Mouse (Mus musculus) T-helper 2 cell (primary cell): ENCODE data around the gene Senp8.
"Not testable (repeated sequence)": the region's sequence is repeated elsewhere in the genome, so short reads cannot be mapped to it uniquely, and the experiment has no call there.

ENCODE experiments used
- in situ Hi-C: fragments of 300-600 bp; cut with MboI, MseI; formaldehyde crosslinking; loops from one replicate; pipeline ENCODE4 v1.15.1; 2025; ENCODE audit warnings: high pct_unique_total_duplicates

Gene Senp8

DNA sequence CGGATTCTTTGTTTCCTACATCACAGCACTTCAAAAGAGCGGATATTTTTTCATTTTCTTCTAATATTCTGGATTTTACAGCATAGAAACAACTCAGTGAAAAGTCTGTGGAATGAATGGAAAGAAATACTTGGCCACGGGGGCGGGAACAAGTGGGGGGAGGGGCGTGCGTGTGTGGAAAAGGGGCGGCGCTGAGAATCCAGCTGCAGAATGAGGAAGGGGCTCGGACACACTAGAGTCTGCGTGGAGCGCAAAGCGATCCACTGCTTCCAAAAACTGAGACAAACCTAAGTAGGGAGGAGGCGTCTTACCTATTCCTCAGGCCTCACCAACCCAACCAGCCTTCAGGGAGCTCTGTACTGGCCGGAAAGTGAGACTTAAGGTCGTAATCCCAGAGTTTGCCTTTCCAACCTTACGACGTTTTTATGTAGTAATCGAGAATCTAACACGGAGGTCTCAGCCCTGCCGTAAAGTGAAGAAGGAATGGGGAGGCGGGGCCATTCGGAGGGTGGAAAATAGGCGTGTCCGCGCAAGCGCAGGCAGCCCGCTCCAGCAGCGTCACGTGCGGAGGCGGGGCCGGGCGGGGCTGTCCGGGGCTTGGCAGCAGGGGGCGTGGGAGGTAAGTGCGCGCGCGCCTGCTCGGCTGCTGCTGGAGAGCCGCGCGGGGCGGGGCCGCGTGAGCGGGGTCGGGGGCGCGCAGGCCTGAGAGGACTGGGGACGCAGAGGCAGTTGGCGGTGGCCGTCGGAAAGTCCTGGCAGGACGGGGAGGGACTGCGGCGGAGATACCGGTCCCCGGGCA is at the start of gene Senp8, which contains the start of gene Myo9a:
Gene Senp8 (minus strand): TSS at position 444 of the 799 bp plus-strand sequence.
Gene Myo9a (plus strand): TSS at position 630 of the 799 bp plus-strand sequence.
- in situ Hi-C loops = no loop called here

DNA sequence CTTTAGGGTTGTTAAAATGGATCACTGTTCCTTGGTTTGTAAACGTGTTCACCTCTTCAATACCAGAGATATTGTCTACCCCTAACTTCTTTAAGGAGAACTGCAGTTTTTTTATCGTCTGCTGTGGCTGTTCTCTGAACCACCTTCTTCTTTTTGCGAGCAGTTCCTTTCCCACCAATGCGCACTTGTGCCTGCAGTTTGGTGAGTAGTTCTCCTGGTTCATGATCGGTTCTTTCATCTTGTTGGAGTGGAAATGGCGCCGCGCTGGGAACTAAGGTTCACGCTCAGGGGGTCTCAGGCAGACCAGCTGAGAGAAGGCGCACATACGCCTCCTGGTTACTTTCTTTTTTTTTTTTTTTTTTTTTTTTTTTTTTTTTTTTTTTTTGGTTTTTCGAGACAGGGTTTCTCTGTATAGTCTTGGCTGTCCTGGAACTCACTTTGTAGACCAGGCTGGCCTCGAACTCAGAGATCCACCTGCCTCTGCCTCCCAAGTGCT is 16.5 kb upstream of the Senp8 start:
- in situ Hi-C loops = not testable (repeated sequence)

DNA sequence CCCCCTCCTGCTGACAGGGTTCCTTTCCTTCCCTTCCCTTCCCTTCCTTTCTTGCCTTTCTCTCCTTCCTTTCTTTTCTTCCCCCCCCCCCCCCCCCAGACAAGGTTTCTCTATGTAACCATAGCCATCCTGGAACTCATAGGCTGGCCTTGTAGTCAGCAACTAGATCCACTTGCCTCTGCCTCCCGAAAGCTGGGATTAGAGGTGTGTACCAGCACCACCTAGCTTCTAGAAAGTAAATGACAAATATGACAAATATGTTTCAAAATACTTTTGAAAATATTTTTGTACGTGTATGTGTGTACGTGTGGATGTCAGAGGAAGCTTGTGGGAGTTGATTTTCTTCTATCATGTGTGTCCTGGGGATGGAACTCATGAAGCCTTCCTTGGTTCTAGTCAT is 10.0 kb upstream of the Senp8 start:
- in situ Hi-C loops = loop anchor here (5.0 kb wide), 2 partner anchors 38 to 78 kb away; partner anchors contain the start of gene Gramd2

DNA sequence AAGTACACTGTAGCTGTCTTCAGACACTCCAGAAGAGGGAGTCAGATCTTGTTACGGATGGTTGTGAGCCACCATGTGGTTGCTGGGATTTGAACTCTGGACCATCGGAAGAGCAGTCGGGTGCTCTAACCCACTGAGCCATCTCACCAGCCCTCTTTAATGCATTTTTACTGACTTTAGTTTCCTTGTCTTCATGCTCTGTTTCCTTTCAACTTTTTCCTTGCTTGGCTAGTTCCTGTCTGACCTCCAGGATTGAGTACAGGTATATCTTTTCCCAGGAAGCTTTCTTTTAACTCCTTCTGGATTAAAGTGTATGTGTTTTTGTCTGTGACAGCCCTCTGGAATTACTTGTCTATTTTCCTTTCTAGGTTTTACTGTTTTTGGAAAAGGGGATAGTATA is 6.5 kb upstream of the Senp8 start:
- in situ Hi-C loops = not testable (repeated sequence)

DNA sequence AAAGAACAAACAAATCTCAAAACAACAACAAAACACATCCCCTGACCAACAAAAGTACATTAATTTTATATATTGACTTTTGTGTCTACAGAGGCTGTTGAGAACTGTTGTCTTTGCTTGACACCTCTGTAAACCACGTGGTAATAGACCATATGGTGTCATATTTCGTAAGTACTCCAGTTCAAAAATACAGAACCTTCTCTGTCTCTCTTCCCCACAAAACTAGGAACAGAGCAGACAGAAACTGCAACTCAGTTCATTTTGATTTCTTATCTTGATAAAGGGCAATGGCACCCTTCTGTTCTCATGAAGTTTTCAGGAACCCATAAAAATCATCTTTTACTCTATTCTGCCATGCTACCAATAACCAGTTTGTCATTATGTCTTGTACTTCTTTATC is 4.7 kb upstream of the Senp8 start:
- in situ Hi-C loops = no loop called here

DNA sequence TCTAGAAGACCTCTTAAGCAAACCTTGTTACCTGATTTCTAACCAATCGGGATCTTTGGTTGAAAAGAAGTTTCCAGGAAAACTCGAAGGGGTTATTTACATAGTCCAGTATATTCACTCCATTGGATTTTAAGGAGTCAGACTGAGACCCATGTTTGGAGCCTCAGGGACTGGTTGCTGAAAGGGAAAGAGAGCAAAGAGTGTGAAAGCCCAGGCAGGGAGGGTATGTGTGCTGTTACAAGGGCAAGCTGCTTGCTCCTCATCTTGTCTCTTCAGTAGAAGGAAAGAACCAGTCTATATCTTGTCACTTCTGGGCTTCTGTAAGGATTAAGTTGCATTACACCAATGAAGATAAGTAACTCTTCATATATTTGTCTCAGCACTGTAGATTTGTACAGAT is 1.5 kb upstream of the Senp8 start:
- in situ Hi-C loops = no loop called here

DNA sequence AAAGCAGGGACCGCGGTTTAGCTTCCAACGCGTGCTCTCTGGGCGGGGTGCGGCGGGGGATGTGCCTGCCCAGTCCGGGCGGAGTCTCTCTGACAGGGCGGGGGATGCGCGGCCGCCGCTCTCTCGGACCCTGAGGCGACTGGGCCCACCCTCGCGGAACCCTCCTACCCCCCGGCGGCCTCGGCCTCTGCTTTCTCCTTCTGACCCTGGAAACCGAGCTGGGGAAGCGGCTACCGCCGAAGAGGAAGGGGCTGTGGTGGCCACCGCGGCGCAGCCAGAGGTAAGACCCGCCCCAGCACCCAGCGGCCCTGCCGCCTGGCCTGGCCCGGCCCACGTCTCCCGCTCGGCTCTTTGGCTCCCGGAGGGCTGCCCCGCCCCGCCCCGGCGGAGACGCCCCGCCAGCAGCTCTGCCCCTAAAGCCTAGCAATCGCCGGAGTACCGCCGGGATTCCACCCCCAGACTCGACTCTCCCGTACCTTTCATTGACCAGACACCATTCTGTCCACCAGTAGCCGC is 614 bp upstream of the Senp8 start:
- in situ Hi-C loops = no loop called here

DNA sequence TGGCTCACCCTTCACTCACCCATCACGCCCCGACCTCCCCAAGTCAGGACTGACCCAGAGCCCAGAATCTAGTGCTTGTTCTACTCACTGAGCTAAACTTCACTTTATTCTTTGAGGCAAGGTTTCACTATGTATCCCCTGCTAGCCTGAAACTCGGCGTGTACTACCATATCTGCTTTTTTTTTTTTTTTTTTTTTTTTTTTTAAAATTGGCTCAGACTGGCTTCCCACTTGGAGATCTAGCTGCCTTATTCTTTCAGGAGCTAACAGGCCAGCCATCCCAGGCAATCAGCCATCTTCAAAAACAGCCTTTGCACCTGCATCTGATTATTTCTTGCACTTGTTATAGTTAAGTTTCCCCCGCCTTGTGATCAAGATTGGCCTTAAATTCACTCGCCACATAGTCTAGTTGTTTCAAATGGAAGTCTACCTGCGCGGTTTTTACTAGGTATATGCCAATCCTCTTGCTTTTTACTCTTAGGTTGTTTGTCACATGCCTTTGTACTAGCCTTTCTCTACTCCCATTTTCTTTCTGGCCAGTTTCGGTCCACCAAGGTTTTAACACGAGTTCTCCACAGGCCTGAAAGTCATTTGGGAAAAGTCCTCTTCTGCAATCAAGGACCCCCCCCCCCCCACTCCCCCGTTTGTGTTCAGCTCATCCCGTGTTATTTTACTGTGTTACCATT is 787 bp downstream of the Senp8 start:
- in situ Hi-C loops = no loop called here

DNA sequence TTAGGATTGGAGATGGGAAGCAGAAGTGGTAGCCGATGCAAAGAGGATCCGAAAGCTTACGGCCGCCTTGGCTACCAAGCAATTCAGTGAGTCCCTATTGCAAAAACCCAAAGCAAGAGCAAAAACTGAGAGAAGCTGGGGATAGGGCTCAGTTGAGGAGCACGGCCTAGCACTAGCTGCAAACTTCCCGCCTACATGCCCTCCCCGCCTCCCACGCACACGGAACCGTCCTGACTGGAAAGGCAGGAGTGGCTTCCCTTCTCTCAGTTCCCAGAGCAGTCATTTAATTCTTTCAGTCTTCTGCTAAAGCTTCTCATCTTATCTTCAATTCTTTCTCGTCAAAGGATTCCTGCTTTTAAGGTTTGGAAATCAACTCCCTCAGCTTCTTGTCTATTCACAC is 1.5 kb downstream of the Senp8 start:
- in situ Hi-C loops = no loop called here

DNA sequence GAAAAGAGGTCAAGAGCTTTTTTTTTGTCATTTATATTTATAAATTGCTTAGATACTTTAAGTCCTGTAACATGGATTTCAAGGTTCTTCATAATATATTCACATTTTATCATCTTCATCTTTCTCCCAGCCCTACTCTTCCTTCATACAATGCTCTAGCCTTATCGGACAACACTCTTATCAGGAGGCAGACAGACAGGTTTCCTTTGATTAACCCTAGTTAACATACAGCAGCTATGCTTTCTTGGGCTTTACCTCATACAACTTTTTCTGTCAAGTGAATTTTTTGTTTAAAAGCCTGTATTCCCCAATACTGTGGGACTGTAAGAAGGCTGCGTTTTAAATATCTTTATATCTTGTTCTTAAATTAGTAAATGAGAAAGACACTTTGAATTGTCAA is 2.1 kb downstream of the Senp8 start:
- in situ Hi-C loops = no loop called here

DNA sequence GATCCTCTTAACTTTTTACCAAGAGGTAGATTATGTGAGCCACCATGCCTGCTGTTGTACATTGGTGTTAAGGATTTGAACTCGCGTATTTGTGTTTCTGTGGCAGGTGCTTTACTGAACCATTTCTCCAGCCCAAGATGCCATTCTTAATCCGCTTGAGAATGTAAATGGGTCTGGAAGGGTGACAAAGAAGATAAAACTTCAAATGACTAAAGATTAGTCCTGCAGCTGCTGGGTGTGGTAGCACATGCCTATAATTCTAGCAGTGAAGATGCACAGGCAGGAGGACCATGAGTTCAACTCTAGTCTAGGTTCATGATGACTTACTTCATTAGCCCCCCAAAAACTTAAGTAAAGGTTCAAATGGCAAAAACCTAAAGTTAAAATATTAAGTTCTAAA is 6.6 kb downstream of the Senp8 start:
- in situ Hi-C loops = no loop called here

DNA sequence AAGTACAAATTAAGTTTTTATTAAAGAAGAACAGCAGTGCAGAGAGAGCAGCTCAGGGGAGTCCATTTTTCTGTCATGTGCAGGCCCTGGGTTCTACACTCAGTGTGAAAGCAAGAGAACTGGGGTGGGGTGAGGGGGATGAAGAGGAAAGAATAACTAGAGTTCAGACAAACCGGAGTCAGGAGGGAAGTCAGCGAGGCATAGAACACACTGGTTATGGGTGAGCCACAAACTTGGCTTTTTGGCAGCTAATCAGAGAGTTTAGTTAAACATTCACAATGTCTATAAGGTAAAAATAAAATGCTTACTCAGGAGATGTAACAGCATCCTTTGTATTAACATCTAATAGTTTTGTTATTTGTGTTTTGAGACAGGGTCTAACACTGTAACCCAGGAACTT is 9.9 kb downstream of the Senp8 start:
- in situ Hi-C loops = no loop called here

DNA sequence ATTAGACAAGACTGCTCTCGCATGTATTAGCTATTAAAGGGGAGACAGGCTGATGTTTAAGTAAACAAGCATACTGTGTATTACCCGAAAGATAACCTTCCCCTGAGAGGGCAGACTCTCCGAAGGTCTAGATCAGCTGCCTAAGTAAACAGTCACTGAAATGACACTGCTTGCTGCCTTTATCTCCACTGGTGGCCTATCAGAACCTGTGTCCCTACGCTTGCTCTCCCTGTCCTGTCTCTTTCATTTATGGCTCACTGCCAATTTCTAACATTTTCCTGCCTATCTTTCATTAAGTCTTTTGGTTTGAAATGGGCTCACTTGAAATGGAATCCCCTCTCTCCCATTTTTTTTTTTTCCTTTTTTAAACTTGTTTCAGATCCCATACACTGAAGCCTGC is 15.1 kb downstream of the Senp8 start:
- in situ Hi-C loops = no loop called here

DNA sequence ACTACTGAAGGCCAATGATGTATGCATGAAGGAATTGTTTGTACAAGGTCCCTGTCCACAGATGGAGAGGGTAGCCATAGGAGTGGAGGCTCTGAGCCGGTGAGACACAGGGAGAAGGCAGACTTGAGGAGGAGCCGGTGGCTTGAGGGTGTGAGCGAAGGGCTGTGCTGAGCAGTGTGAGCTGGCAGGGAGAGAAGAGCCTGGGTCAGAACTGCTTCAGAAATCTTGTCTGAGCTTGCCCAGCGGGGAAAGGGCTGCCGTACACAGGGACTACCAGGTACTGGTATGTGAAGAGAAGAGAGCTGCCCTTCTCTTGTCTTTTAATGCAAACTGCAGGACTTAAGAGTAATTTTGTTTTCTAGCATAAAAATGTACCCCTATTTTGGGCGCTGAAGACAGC is 17.4 kb downstream of the Senp8 start:
- in situ Hi-C loops = no loop called here

DNA sequence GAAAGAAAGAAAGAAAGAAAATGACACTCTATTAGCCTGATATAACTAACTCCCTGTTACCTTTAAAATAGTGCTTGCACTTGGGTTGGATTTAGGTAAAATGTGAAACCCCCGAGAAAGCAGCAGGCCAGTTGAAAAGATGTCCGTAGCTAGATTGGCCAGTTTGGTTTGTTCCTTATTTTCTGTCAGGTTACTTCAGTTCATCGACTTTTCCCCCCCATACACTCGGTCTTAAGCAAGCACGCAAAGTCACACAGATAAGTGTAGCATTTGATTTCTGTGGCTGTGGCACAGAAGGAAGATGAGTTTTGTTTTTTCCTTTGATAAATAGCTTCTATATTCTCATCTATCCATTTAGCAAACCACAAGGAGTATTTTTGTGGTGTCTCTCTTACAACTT is 19.4 kb downstream of the Senp8 start:
- in situ Hi-C loops = no loop called here

DNA sequence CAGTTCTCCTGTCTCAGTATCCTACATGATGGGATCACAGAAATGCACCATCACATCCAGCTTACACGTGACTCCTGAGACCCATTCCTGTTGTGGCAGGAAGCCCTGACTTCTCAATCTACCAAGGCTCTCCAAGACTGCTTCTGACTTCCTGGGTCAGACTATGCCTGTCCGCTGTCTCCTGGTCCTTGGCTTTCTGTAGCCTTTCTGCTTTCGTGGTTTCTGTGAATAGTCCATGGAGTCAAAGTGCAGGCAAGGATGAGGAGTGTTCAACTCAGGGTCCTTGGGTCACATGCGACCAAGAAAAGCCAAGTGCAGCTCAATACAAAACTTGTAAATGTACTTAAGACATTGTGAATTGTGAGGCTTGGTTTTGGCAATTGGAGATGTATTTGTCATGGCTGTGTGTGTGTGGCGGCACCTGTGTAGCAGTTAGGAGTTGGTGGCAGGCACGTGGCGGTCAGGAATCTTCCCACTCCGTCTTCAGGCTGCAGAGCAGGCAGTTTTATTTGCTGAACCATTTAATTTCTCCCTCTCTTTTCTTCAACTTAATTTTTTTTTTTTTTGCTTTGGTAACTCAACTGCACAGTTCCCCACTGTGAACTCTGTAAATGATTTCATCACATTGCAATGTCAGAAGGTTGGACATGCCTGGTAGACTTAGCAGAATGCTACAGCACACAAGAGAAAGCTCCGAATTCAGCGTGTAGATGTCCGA is 22.8 kb downstream of the Senp8 start:
- in situ Hi-C loops = loop anchor here (10.0 kb wide), 1 partner anchor 237 kb away; the partner anchor contains the start of gene Nr2e3

DNA sequence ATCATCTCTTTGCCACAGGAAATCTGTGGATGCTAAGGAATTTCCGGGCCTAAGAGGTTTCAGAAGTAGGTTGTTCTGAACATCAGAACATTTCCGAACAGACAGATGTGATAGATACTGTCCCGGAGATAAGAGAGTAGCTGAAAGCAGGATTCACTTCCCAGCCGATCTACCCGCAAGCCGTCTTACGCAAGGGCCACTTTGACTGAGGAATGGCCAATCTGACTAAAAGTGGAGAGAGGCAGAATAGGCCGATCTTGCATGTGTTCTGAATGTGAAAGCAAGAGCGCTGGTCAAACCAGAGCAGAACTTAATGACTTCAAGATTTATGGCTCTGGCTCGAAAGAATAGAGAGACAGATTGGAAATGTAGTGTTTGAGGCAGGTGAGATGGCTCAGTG is 25.0 kb downstream of the Senp8 start:
- in situ Hi-C loops = loop anchor here (10.0 kb wide), 1 partner anchor 239 kb away; the partner anchor contains the start of gene Nr2e3

DNA sequence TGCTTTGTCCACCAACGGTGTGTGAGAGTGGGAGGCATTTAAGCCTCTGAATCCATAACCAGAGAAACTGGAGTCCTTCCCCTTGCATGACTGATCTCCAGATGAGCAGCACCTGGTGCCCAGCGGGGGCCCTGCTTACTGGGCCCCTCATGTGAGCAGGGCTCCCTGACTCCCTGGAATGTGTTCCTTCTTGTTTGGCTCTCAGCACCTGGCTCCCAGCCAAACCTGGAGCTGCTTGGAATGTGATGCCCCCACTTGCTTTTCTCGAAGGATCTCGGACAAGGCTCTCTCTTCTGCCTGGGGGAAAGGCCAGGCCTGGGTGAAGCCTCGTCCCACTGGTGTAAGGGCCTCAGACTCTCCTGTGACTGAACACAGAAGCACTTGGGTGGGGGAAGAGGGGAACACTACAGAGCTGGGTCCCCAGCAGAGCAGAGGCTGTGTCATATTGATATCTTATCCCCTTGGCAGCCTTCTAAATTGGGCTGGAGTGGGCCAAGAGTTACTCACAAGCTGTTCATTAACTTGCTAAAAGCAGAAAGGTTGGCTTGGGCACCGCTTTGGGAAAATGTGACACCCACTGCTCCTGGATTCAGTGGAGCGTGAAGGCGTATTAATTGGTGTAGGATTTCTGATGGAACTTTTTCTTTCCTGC is 26.6 kb downstream of the Senp8 start:
- in situ Hi-C loops = loop anchor here (5.0 to 25.0 kb wide), 3 partner anchors 38 to 713 kb away; partner anchors contain the start of gene Nr2e3

DNA sequence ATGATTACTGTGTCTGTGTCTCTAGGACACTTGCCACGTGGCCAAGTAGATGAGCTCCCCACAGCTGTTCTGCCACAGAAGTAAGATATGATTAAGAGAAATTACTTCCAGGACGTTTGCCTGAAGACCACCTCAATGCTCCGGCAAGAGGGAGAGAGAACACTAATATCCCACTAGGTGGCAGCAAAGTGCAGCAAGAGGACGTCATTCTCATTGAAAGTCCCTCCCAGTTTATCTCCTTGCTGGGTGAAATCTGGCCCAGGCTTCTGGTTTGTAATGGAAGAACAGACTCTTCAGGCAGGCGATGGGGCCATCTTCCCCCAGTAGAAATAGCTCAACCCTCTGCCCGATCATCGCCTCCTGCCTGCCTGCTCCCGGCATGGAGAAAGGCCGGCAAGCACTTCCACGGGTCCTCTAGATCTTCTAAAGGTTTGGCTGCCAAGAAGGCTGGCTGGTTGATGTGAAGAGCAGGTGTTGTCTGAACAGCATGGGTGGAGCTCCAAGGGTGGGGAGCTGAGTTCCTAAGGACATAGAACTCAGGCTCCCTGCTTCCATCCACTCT is 27.3 kb downstream of the Senp8 start:
- in situ Hi-C loops = loop anchor here (5.0 to 25.0 kb wide), 3 partner anchors 39 to 714 kb away; partner anchors contain the start of gene Nr2e3

DNA sequence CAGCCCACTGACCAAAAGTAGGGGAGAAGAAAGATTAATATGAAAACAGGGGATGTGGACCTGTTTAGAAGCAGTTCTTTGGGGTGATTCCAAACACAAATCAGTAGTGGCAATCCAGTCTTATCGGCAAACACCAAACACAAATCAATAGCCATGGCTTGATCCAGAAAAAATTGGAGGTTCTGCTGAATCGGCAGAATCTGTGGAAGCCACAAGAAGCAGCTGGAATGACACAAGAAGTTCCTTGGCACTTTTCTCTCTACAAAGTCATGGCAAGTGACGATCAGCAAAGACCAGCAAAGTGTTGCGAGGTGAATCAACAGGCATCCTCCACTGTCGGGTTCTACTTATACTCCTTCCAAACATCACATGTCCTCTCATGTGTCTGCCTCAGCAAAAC is 29.4 kb downstream of the Senp8 start:
- in situ Hi-C loops = loop anchor here (5.0 to 25.0 kb wide), 3 partner anchors 41 to 716 kb away; partner anchors contain the start of gene Nr2e3

DNA sequence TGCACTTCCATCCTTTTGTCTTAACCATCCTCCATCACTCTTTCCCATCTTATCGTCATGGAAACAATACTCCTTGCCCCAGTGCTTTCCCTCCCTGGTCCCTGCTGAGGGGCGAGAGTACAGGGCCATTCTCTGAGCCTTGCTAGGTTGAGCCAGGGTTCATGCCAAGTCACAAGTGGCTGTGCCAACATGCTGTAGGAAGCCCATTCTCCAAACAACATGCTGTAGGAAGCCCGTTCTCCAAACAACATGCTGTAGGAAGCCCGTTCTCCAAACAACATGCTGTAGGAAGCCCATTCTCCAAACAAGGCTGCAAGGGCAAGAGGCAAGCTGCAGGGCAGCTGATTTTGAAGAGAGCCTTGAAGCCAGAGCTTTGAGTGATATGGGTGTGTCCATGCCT is 32.3 kb downstream of the Senp8 start:
- in situ Hi-C loops = loop anchor here (10.0 to 25.0 kb wide), 2 partner anchors 719 to 883 kb away; no protein-coding TSS in a partner anchor
